Mouse (Mus musculus) lung, postnatal 4 days (tissue): Measurements from ENCODE around the gene Acpp.

Experiments
- DNase-seq, 2 experiments: peaks; one replicate each; pipeline ENCODE4 v3.0.0; 2021

Acpp gene

DNA sequence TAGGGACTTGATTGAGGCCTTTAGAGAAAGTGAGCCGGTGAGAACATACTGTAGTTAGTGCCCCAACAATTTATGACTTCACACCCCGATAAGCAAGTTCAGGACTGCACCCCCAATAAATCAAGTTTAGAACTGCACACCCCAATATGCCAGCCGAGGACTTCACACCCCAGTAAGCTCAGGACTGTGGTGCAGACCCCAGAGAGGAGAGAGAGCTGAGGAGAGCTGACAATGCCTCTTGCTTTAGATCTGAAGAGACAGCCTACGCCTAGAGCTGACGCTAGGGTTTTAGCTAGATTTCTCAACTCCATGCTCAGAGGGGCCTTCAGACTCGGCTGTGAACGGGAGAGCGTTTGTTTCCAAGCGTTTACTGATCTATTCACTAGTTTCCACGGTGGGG, 32.7 kb downstream of the Acpp start:
- no peak for DNase-seq

DNA sequence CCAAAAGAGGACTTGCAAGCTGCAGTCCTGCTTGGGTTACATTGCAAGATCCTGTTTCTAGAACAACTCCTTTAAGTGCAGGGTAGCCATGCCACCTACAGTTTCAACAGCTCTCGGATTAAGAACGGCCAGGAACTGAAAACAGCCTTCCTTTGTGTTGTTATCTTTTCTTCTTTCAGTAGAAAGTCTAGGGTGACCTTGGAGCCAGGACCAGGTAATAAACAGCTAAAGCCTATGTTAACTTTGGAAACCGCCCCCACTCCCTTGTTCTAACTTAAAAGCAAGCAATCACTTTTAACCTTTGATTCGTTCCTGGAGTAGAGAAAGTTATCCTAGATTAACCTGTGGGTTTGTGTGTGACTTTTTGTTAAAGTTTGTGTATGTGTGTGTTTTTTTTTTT, 33.2 kb downstream of the Acpp start:
- no peak for DNase-seq

DNA sequence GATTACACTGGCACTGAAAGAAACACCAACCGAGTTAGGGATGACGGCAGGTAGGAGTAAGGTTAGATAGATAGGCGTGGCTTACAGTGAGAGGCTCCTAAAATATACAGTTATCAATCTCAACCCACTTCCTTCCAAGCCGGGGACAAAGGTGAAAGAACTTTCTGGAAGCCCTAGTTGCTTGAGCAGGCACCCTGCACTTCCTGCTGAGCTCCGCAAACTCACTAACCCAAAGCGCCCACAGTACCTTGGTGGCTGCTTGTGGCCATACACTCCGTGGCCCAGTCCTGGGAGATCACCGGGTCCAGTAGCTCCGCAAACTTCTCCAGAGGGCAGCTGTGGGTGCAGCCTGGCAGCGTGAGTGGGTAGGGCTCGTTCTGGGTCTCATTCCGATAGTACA, 37.0 kb downstream of the Acpp start:
- no peak for DNase-seq

DNA sequence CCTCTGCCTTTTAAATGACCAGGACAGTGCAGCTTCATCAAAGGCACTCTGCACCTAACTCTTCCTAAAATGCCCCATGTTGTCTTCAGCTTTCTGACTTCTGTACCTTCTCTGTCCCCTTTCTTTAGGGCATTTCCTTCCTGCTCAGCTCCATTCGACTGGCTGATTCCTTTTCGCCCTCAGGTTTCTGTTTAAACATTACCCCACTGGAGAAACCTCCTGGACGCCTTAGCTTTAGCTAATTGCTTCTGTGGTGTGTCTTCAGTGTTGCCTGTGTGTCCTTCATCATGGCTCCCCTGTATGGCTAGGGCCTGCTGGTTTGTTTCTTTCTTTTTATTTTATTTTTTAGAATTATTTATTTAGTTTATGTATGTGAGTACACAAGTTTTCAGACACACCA, 40.5 kb downstream of the Acpp start:
- DNase-seq: no peak

DNA sequence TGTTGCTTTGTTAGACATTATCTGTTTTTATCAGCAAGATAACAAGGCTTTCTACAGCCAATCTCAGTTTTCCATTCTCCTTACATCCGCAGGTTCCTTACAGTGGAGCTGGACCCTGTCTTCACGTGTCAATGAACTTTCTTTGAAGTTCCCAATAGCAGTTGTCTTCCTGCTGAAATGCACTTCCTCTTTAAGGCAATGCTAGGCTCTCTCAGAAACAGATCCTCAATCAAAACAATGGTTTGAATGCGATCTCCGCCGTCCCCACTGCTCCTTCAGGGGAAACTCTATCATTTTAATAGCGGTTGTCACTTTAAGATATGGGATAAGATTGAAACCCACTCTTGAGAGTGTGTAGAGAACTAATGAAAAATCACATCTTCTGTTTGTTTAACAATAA, 52.6 kb downstream of the Acpp start:
- DNase-seq: no peak

DNA sequence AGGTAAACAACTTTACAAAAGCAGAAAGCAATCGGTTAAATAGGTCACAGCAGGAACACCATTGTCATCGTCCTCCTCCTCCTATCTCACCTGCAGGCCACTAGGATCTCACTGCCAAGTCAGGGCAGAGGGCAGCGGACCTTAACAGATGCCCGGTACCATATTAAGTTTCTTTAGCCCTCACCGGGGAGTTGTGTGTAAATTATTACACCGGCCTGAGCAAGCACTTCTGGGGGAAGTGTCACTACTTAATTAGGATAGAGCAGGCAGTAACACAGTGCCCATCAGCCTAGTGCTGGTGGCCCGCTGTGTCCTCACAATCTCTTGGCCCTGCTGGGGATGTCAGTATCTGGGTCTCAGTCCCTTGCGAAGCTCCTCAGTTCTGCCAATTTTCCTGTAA, 55.0 kb downstream of the Acpp start:
- no peak for DNase-seq

DNA sequence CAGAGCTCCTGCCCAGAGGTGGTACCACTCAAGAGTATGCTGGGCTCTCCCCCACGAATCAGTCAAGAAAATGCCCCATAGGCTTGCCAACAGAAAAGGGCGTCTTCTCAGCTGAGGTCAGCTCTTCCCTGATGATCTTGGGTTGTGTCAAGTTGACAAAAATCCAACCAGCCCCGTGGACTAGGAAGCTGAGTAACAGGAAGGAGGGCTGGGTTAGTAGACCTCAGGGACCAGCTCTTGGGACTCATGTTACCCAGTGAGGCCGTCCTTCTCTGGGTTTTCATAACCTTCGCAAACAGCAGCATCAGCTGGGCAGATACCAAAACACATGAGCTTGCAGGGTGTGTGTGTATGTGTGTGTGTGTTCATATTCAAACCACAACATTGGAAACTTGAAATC, 55.8 kb downstream of the Acpp start:
- DNase-seq: no peak

DNA sequence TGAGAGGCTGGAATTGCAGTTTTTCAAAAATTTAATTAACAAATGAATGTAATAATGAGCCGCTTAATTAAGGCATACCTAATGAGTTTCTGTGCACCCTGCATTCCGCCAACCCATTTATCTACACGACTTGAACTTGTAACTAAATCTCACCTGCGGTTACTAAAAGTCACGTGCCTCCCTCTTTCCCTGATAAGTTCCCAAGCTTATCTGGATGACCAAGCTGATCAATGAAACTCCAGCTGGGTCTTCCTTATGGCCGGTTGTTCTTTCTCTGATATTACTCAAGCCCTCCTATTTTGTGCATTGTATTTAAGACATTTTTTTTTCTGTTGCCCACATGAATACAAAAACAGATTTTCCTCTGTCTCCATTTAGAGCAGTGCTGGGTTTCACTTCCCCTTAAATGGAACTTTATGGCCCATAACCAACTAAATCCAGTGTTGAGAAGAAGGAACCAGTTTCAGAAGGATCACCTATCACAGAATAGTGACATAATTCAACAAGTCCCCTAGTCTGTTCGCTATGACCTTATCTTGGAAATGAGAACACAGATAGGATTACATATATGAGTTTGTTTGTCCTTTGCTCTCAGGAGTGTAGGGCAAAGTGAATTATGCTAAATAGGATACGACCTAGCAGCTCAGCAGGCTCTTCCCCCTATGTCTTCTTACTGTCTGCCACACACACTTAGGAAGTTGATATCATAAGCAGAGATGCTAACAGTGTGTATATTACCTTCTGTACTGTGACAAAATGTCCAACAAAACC, 56.6 kb downstream of the Acpp start:
- no peak for DNase-seq

DNA sequence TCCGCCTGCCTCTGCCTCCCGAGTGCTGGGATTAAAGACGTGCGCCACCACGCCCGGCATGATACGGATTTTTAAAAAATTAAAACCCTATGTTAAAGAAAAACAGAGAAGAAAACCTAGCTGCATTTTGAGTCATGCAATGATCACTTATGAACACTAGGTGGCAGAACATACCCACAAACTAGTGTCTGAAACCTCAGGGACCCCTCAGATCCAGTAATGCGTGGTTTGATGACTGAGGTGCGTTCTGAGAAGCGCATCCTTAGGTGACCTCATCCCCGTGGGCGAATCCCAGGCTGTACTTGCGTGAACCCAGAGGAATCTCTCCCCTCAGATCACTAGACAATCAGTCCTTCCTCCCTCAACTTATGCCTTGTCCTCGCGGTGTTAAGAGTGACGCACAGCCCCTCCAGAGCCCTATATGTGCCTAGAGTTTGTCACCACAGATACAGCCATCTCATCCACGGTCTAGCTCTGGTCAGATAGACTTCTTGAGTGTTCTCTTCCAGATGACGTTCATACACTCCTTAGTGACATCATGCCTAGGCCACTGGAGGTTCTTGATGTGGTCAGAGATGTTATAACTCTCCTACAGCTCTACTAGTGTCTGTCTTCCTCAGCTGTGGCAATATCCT, 59.9 kb downstream of the Acpp start:
- DNase-seq: peak in 1 of 2 experiments; percentile 19

DNA sequence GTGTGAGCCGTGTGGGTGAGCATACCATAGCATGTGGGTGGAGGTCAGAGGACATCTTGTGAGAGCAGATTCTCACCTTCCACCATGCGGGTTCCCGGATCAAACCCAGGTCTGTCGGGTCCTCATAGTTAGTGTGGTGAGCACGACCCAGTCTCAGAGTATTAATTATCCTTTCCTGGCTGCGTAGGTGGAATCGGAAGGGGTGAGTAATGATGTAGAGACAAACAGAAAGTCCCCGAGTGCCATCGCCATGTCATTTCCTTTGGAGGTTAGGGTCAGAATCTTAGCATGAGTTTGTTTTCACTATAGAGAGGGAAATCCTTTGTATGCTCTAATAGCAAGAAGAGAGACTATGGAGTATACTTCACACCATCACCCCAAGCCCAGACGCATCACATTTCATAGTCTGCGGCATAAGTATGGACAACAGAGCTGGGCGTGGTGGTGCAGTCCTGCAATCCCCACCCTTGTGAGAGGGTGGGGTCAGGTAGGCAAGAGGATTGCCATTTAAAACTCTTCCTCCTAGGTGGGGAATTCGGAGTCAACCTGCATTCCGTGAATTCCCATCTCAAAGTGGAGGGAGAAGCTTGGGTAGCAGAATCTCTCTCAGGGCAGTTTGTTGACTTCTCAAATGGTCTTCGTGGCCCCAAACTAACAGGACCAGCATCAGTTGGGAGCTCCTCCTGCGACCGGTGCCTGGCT, 62.3 kb downstream of the Acpp start:
- DNase-seq: no peak

DNA sequence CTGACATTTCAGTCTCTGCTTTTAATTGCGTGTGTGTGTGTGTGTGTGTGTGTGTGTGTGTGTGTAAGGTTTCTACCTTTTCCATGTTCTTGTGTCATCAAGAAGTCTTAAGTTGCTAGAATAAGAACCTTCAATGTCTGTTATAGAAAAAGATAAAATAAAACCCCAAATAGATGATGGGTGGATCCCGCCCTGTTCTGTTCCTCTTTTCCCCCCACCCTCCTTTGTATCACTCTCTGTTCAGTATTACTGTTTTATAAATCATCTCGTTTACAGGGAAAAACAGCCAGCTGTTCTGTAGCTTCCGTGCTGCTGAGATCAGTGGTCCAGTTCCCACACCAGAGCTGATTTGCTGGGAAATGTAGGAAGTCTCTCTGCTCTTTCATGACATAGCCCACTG, 65.5 kb downstream of the Acpp start:
- DNase-seq: no peak

DNA sequence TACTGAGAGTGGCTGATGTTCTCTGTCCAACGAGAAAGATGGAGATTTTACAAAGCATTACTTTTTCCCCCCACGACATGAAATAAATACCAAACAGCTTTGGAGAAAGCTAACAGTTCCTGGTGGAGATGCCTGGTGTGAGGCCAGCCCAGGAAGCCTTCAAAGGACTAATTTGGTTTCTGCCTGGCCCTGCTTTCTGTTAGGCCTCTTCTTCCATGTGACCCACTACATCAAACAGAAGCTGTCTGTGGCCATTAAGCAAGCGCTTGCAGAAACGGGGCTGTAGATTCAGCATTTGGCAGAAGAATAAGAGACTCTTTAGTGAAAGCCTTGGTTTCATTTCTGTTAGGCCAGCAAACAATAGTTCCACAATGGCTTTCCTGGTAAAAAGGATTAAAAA, 65.9 kb downstream of the Acpp start:
- no peak for DNase-seq

DNA sequence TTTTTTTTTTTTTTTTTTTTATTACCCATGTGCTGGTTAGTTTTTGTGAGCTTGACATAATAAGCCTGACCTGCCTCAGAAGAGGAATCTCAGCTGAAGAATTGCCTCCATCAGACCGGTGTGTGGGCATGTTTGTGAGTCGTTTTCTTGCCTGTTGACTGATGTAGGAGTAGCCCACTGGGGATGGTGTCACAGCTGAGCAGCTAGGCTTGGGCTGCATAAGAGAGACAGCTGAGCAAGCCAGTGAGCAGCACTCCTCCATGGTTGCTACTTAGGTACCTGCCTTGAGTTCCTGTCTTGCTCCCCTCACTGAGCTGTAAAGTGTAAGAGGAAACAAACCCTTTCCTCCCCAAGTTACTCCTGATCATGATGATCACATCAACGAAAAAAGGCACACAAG, 67.6 kb downstream of the Acpp start:
- no peak for DNase-seq

DNA sequence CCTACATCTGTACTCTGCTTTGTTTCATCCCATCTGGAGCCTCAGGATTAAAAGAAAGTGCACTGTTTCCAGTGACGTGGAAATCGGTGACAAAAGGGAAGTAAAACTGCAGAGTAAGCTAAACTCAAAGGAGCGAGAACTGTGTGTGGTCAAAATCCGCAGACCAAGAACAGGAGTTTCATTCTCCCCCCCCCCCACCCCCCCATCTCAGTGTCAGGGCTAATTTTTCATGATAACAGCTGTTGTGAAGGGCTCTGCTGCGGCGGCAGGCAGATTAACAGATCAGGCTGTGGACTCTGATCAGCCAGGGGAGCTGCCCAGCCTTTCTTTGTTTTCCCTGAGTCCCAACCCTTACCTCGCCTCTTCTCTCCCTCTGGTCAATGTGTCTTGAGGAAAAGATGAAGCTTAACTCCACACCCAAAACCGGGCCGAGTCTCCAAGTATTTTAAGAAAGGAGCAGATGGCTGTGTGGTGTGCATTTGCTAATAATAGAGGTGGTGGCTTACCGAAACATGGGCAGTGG, 68.1 kb downstream of the Acpp start:
- no peak for DNase-seq

DNA sequence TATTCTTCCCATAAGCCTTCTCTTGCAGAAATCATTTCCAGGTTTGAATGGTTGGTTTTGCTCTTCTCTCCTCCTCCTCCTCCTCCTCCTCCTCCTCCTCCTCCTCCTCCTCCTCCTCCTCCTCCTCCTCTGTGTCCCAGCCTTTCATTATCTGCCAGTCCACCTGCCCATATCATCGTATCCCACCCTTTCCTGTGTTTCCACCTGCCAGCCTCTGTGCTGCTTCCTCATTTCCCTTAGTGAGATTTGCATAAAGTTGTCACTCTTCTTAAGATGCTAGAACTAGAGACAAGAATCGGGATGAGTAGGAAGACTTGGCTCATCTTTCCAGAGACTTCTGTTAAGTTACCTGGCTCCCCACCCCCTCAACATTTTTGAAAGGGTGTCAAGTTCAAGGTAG, 73.0 kb downstream of the Acpp start:
- DNase-seq: no peak

DNA sequence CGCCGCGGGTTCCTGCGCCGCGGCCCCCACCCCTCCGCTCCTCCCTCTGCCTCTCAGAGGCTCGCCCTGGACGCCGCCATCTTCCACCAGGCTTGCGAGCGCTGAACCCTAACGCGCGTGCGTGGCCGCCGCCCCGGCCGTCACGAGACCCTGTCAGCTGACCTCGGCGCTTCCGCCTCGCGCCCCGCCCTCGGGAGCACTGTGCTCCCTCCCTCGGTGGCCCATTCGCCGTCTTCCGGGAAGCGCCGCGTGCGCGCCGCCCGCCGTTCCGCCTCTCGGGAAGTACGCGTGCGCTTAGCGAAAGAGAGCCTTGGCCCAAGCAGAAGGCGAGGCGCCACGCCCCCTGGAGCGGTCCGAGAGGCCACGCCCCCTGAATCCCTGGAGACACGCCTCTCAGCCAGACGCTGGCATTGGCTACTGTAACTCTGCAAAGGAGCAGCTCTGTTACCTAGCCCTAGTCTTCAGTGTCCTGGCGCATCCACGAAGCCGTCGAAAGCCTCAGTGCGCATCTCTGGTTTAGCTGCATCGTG, 74.7 kb downstream of the Acpp start, which contains the start of gene Dnajc13:
Gene Dnajc13 (minus strand): TSS at position 108 of the 530 bp plus-strand sequence.
- DNase-seq: peak; percentile 99 to 100

DNA sequence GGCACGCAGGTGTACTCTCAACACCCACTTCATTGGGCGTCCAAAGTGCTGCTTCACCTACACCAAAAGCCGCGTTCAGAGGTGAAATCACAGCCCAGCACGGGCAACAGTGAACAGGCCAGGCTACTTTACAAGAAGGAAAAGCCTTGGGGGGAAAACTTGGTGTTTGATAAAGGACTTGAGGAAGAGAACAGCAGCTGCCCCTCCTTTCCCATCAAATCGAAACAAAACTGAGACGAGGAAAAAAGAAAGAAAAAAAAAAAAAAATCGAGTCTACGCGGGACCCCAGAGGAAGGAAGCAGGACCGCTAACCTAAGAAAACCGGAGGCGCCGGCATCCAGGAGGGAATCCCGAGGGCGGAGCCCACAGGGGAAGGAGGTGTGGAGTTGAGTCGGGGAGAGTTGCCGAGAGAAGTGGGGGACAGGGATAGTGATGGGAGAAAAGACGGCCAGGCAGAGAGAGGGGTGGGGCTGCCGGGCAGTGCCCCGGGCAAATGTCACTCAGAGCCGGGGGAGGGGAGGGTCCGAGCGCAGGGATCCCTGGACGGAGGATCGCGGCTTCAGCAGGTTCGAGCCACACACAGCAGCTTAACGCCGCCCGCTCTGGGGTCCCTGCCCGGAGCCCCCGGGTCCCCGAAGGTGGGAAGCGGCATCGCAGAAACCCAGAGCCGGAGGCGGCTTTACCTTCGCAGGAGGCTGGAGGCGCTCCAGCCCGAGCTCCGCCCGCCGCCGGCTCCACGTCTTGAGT, 75.4 kb downstream of the Acpp start:
- peak in 1 of 2 experiments; percentile 60 for DNase-seq

DNA sequence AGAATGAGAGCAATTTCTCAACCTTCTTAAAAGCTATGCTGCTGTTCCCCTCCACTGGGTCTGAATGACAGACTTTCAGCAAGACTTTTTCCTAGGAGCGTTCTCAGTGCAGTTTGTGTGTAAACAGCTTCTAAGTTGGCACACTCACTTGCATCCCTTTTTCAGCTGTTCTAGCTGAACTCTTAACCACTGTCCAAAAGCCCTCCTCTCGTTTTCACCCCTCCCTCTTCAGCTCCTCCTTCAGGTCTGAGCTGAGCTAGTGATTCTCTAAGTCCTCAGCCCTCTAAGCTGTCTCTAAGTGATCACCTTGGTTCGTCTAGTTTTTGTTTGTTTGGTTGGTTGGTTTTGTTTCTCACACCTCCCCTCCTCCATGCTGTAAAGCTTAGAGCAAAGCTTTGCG, 77.2 kb downstream of the Acpp start:
- no peak for DNase-seq

DNA sequence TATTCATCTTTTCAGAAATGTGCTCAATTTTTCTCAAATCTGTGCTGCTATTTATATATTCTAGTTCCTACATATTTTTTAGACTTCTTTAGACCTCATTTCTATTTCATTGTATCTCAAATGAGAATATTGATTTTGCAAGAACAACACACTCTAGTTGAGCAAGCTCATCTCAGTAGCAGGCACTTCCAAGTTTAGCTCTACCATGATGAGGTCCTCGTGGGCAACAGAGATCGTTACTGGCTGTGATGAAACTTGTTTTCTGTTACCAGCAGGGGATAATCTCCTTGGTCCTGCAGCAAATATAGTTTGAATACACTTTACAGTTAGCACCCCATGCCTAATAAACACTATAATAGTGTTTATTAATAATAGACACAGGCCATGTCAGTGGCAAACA, 81.5 kb downstream of the Acpp start:
- no peak for DNase-seq

DNA sequence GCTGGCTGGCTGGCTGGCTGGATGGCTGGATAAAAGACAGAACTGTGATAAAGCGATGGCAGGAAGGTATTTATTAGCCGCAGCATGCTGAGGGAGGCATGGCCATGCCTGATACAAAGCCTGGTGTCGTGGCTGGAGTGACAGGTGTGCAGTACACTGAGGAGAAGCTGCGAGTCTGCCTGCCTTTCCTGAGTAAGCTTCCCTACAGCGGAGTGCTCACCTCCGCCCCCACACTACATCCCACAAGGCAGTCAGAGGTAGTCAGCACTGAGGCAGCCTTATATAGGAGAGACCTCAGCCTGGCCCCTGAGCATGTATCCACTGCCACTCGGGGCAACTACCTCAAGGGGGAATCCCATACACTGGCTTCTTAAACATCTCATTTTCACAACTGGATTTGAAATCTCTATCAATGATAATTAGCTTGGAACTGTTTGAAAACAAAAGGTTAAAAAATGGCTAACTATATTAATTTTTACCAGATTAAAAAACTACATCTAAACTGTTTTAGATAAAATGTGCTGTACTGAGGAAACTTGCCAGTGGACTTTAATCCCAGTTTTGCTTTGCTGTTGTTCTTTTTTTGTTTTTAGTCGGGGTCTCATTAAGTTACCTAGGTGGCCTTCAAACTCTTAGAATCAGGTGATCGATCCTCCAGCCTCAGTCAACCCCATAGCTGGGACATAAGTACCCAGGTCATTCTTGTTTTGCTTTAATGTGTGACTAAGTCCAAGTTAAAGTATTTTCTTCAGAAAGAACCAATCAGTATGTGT, 83.0 kb downstream of the Acpp start:
- DNase-seq: no peak

DNA sequence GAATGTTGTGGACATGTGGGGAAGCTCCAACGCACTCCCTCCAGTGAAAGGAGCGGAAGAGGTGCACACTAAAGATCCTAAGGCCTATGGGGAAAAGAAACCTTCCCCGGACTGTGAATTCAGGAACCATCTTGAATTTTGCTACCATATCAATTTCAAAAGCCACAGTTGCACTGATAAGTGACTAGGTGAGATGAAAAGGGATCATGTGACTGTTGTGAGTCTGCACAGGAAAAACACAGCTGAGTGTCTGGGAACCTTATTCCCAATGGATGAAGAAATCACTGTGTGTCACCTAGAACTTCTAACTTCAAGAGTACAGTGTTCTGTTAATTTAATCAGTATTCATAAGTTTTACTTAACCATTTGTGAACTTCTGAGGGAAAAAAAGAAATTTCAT, 84.9 kb downstream of the Acpp start:
- no peak for DNase-seq

DNA sequence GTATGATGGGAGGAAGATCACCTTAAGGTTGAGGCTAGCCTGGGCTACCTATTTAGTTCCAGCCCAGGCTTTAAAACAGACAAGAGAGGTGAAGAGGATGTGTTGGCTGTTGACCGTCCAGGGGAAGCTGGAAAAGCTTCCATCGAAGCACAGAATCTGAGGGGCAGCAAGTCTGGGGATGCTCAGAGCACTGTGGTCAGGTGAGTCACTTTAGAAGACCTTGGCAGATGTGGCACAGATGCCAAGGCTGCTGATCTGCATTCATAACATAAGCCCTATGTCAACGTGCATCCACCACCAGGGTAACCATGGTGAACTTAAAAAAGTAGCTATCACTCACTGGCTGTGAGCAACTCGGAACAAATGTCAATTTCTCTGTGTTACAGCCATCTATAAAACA, 85.9 kb downstream of the Acpp start:
- no peak for DNase-seq
